Mouse (Mus musculus) hindbrain, postnatal 0 days (tissue): ENCODE measurements at regions not wholly inside any gene's neighbourhood (a gene's known extent, or its start where the extent isn't known, plus 50 kb on each side); places are given as distances from the start of the nearest gene placed in this dataset.

Experiments
- ATAC-seq: fragments of 200-750 bp; cut with Nextera tagmentation; 2 replicates; pipeline ENCODE4 v1.8.0; 2017; ENCODE audit warnings: mild to moderate bottlenecking, moderate TSS enrichment, moderate library complexity
- DNase-seq: peaks from one replicate; pipeline ENCODE4 v3.0.0-alpha.2; 2015; ENCODE audit warnings: low spot score
- H3K27ac ChIP-seq: fragments of 300-500 bp; sonication (generic); 2 replicates; pipeline ENCODE4 v1.5.1; 2014; ENCODE audit warnings: mild to moderate bottlenecking
- H3K27me3 ChIP-seq: fragments of 300-500 bp; sonication (generic); 2 replicates; pipeline ENCODE4 v1.6.1; 2014; ENCODE audit warnings: low read length, mixed read lengths; ENCODE audit not compliant: insufficient read depth
- H3K36me3 ChIP-seq: fragments of 300-500 bp; sonication (generic); 2 replicates; pipeline ENCODE4 v1.6.1; 2014; ENCODE audit warnings: low read length, mixed read lengths; ENCODE audit not compliant: insufficient read depth
- H3K4me1 ChIP-seq: fragments of 300-500 bp; sonication (generic); 2 replicates; pipeline ENCODE4 v1.6.1; 2014; ENCODE audit warnings: antibody characterized with exemption, low read length, mixed read lengths; ENCODE audit not compliant: insufficient read depth
- H3K4me2 ChIP-seq: fragments of 300-500 bp; sonication (generic); 2 replicates; pipeline ENCODE4 v1.6.1; 2014; ENCODE audit warnings: low read depth, mild to moderate bottlenecking, low read length, moderate library complexity, mixed read lengths
- H3K4me3 ChIP-seq: fragments of 300-500 bp; sonication (generic); 2 replicates; pipeline ENCODE4 v1.5.1; 2014; ENCODE audit warnings: low read length
- H3K9ac ChIP-seq: fragments of 300-500 bp; sonication (generic); replicated peaks from 2 replicates; pipeline ENCODE4 v1.6.1; 2014; ENCODE audit warnings: mild to moderate bottlenecking, low read length, moderate library complexity, mixed read lengths
- H3K9me3 ChIP-seq: fragments of 300-500 bp; sonication (generic); 2 replicates; pipeline ENCODE4 v1.6.1; 2016; ENCODE audit warnings: low read length, mixed read lengths
- CTCF ChIP-seq: IDR thresholded peaks from 2 replicates; pipeline ENCODE4 v1.5.1; 2016; ENCODE audit warnings: antibody characterized with exemption, control low read depth, low read depth
- WGBS: fragments of 180-500 bp; shearing (Covaris S2); extraction: QIAGEN DNeasy Blood & Tissue Kit; methylation state at CpG from one replicate; pipeline ENCODE4 v1.1.7; 2014; 5-methylcytosine and 5-hydroxymethylcytosine counted together

GRCm38 (mm10) chr1:184442701-184443100, 289.7 kb downstream of the Hlx start:
- WGBS, result 84% methylated on average over 3 of the region's 3 CpGs
- no peaks in the 10 kb centered on the region for H3K36me3 ChIP-seq

GRCm38 (mm10) chr1:184441005-184441557, 291.3 kb downstream of the Hlx start:
- Histone ChIP-seq H3K9ac (no peak overlapping the region), H3K4me2 (peak overlapping the region; percentile 59), H3K27ac (peak overlapping the region; percentile 3; the same call in 1 of the 2 replicates), H3K9me3 (no peaks in the 10 kb centered on the region), H3K4me1 (no peaks in the 10 kb centered on the region), H3K36me3 (no peaks in the 10 kb centered on the region), H3K4me3 (peak overlapping the region; percentile 34), H3K27me3 (no peaks in the 10 kb centered on the region)
- peak; percentile 64 for DNase-seq
- no peak for TF ChIP-seq CTCF
- WGBS, result 17% methylated on average over 18 of the region's 18 CpGs
- peak; percentile 86 for ATAC-seq

More at GRCm38 (mm10) chr1:184442701-184443100, 289.7 kb downstream of the Hlx start:
- no peak for TF ChIP-seq CTCF
- Histone ChIP-seq H3K4me2 (no peak overlapping the region), H3K9me3 (no peaks in the 10 kb centered on the region), H3K4me1 (no peaks in the 10 kb centered on the region), H3K27ac (no peak overlapping the region), H3K4me3 (no peak overlapping the region), H3K9ac (no peak overlapping the region), H3K27me3 (no peaks in the 10 kb centered on the region)
- no peak for ATAC-seq
- no peak for DNase-seq

- WGBS, result 61% methylated on average over 3 of the region's 3 CpGs
Measured at GRCm38 (mm10) chr1:184439506-184439905, 292.9 kb downstream of the Hlx start.

GRCm38 (mm10) chr1:184436387-184436786, 296.0 kb downstream of the Hlx start:
- no peaks in the 10 kb centered on the region for H3K4me1 ChIP-seq
- 83% methylated on average over 3 of the region's 3 CpGs for WGBS
- no peaks in the 10 kb centered on the region for H3K9me3 ChIP-seq

More at GRCm38 (mm10) chr1:184439506-184439905, 292.9 kb downstream of the Hlx start:
- Histone ChIP-seq H3K4me2 (no peak overlapping the region), H3K4me1 (no peaks in the 10 kb centered on the region), H3K27ac (no peak overlapping the region), H3K36me3 (no peaks in the 10 kb centered on the region), H3K4me3 (no peak overlapping the region), H3K27me3 (no peaks in the 10 kb centered on the region), H3K9ac (no peak overlapping the region), H3K9me3 (no peaks in the 10 kb centered on the region)
- no peak for TF ChIP-seq CTCF
- ATAC-seq (no peak), DNase-seq (no peak)

GRCm38 (mm10) chr1:184428612-184429011, 303.8 kb downstream of the Hlx start:
- H3K27me3 ChIP-seq, result no peaks in the 10 kb centered on the region
- no peak overlapping the region for H3K4me3 ChIP-seq
- H3K9me3 ChIP-seq, result no peaks in the 10 kb centered on the region
- H3K36me3 ChIP-seq, result no peaks in the 10 kb centered on the region
- no peaks in the 10 kb centered on the region for H3K4me1 ChIP-seq
- 41% methylated on average over 8 of the region's 8 CpGs for WGBS
- no peak overlapping the region for H3K4me2 ChIP-seq
- DNase-seq (no peak), ATAC-seq (no peak)
- no peak for TF ChIP-seq CTCF
- H3K9ac ChIP-seq, result no peak overlapping the region
- H3K27ac ChIP-seq, result no peak overlapping the region

More at GRCm38 (mm10) chr1:184436387-184436786, 296.0 kb downstream of the Hlx start:
- H3K27me3 ChIP-seq, result no peaks in the 10 kb centered on the region
- H3K4me2 ChIP-seq, result no peak overlapping the region
- H3K36me3 ChIP-seq, result no peaks in the 10 kb centered on the region
- no peak for ATAC-seq
- no peak overlapping the region for H3K27ac ChIP-seq
- TF ChIP-seq CTCF, result no peak
- H3K4me3 ChIP-seq, result no peak overlapping the region
- H3K9ac ChIP-seq, result no peak overlapping the region
- DNase-seq, result no peak

- H3K4me3 ChIP-seq, result no peak overlapping the region
- ATAC-seq (no peak), DNase-seq (no peak)
- H3K4me1 ChIP-seq, result no peaks in the 10 kb centered on the region
- no peaks in the 10 kb centered on the region for H3K36me3 ChIP-seq
- 71% methylated on average over 3 of the region's 3 CpGs for WGBS
- H3K27me3 ChIP-seq, result no peaks in the 10 kb centered on the region
- no peak overlapping the region for H3K9ac ChIP-seq
- no peak overlapping the region for H3K27ac ChIP-seq
- no peak overlapping the region for H3K4me2 ChIP-seq
- no peaks in the 10 kb centered on the region for H3K9me3 ChIP-seq
- no peak for TF ChIP-seq CTCF
Measured at GRCm38 (mm10) chr1:184428035-184428434, 304.4 kb downstream of the Hlx start.

GRCm38 (mm10) chr1:184425694-184426093, 306.7 kb downstream of the Hlx start:
- H3K9me3 ChIP-seq, result no peaks in the 10 kb centered on the region
- no peak overlapping the region for H3K27ac ChIP-seq
- H3K4me3 ChIP-seq, result no peak overlapping the region
- no peaks in the 10 kb centered on the region for H3K4me1 ChIP-seq
- no peak for TF ChIP-seq CTCF
- H3K36me3 ChIP-seq, result no peaks in the 10 kb centered on the region
- ATAC-seq (no peak), DNase-seq (no peak)
- H3K27me3 ChIP-seq, result no peaks in the 10 kb centered on the region
- 96% methylated on average over 1 of the region's 1 CpGs for WGBS
- H3K9ac ChIP-seq, result no peak overlapping the region
- H3K4me2 ChIP-seq, result no peak overlapping the region
